Mouse (Mus musculus) forebrain, embryonic 14.5 days (tissue): ENCODE results near the gene Ttc27. TPM values are rescaled to one million over a fixed set of nuclear protein-coding genes. Genes with fewer than 3 reads are reported as not detected.

Source experiments
- ATAC-seq: fragments of 200-750 bp; cut with Nextera tagmentation; 2 replicates; pipeline ENCODE4 v1.8.0; 2017; ENCODE audit warnings: mild to moderate bottlenecking, moderate library complexity
- DNase-seq: peaks from one replicate; pipeline ENCODE4 v3.0.0-alpha.2; 2015; ENCODE audit warnings: low spot score
- H3K27ac ChIP-seq: fragments of 300-500 bp; sonication (generic); 2 replicates; pipeline ENCODE4 v1.5.1; 2014; ENCODE audit warnings: low read depth, mild to moderate bottlenecking, control low read depth, low read length, moderate library complexity
- H3K27me3 ChIP-seq: fragments of 300-500 bp; sonication (generic); replicated peaks from 2 replicates; pipeline ENCODE4 v1.6.1; 2014; ENCODE audit warnings: low read length, control low read depth, mixed read lengths; ENCODE audit not compliant: control insufficient read depth, insufficient read depth
- H3K36me3 ChIP-seq: fragments of 300-500 bp; sonication (generic); 2 replicates; pipeline ENCODE4 v1.6.1; 2014; ENCODE audit warnings: low read length, control low read depth; ENCODE audit not compliant: control insufficient read depth, insufficient read depth
- H3K4me1 ChIP-seq: fragments of 300-500 bp; sonication (generic); 2 replicates; pipeline ENCODE4 v1.6.1; 2014; ENCODE audit warnings: antibody characterized with exemption, low read length, control low read depth; ENCODE audit not compliant: control insufficient read depth, insufficient read depth
- H3K4me2 ChIP-seq: fragments of 300-500 bp; sonication (generic); 2 replicates; pipeline ENCODE4 v1.6.1; 2014; ENCODE audit warnings: mild to moderate bottlenecking, control low read depth, low read length
- H3K4me3 ChIP-seq: fragments of 300-500 bp; sonication (generic); 2 replicates; pipeline ENCODE4 v1.5.1; 2014; ENCODE audit warnings: low read depth, low read length, control low read depth
- H3K9ac ChIP-seq: fragments of 300-500 bp; sonication (generic); 2 replicates; pipeline ENCODE4 v1.6.1; 2014; ENCODE audit warnings: mild to moderate bottlenecking, low read length, control low read depth, moderate library complexity
- H3K9me3 ChIP-seq: fragments of 300-500 bp; sonication (generic); replicated peaks from 2 replicates; pipeline ENCODE4 v1.6.1; 2016; ENCODE audit warnings: low read length, control low read depth, mixed read lengths; ENCODE audit not compliant: control insufficient read depth
- WGBS: fragments of 180-500 bp; shearing (Covaris S2); extraction: QIAGEN DNeasy Blood & Tissue Kit; methylation state at CpG from one replicate; pipeline ENCODE4 v1.1.7; 2014; 5-methylcytosine and 5-hydroxymethylcytosine counted together
- polyA plus RNA-seq: library from polyadenylated mRNA; unstranded; fragments of >200 nt; fragmentation: Nextera tagmentation; extraction: Ambion mirVana; gene quantifications from 2 replicates; pipeline ENCODE4 v1.2.1, GENCODE M21; 2014

Ttc27 gene
- polyA plus RNA-seq, 1 experiment from 2014 or later = 20.7 TPM

DNA sequence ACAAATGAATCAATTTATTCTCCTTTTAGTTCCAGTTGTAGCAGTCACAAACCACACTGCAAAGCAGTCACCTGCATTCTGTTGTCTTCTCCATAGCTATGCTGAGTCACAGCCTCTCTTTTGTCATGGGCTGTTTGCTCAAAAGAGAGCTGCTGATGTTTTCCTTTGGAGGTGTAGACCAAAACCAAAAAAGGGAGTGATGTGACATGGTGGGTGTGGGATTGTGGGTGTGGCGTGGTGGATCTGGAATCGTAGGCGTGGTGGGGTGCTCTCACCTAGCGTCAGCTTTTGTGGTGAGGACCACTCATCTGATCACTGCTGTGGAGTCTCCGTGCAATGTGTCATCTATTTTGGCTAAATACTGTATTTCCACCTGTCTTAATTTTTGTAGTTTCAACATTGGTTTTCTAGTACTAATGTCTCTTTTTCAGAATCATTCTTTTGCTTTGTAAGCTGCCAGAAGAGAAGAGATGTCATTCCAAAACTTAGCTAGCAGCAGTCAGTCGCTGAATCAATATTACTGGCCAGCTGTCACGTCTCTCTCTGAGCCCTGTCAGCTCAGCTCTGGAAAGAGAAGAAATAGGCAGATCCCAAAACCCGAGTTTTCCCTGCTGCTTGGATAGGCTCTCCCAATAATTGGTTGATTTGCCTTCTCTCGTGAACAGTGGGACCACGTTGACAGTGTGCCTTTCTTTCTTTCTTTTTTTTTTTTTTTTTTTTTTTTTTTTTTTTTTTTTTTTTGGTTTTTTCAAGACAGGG is 147.4 kb downstream of the Ttc27 start:
- H3K27me3 ChIP-seq = no peaks in the 10 kb centered on the region
- no peak for DNase-seq
- no peak overlapping the region for H3K4me2 ChIP-seq
- H3K4me3 ChIP-seq = no peak overlapping the region
- H3K9ac ChIP-seq = no peak overlapping the region
- no peaks in the 10 kb centered on the region for H3K36me3 ChIP-seq
- WGBS = 83% methylated on average over 10 of the region's 10 CpGs
- peaks cover 29% of the 10 kb centered on the region for H3K4me1 ChIP-seq
- H3K27ac ChIP-seq = no peak overlapping the region
- no peak for ATAC-seq
- H3K9me3 ChIP-seq = no peaks in the 10 kb centered on the region

DNA sequence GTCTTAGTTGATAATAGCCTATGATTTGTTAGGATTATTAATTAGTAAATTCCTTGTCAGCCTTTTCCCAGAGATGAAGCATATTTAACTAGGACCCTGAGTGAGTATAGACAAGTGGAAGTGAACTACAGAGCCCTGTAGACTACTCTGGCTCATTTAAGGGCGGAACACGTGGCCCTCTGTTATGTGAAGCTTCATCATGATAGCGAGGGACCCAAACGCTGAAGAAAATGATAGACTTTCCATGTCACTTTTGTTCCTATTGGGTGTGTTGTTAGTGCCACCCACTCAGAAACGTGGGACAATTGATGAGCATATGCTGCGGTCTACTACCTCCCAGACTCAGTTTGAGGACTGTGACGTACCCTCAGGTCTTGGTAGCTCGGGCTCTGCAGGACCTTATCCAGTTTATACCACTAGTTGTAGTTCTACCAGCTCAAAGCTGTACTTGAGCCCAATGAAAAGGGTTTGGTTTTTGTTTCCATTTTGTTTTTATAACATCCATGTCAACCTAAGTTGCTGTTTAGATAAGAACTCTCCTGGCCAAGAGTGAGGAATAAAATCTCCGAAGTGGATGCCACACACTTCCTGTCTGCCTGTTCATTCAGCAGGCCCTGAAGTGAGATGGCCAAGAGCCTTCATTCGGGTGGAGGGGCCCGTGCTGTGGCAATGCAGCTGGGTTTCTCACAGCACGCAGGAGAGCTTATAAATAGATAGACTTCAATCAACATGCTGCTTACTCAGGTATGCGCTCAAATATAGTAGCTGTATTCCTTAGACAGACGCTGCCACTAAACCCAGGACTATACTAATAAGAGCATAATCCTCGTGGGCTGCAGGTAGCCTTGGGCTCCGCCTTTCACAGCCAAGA is 148.4 kb downstream of the Ttc27 start:
- H3K9ac ChIP-seq = no peak overlapping the region
- DNase-seq (no peak), ATAC-seq (no peak)
- H3K4me3 ChIP-seq = no peak overlapping the region
- no peaks in the 10 kb centered on the region for H3K27me3 ChIP-seq
- H3K36me3 ChIP-seq = no peaks in the 10 kb centered on the region
- no peaks in the 10 kb centered on the region for H3K9me3 ChIP-seq
- peaks cover 29% of the 10 kb centered on the region for H3K4me1 ChIP-seq
- 74% methylated on average over 16 of the region's 16 CpGs for WGBS
- H3K27ac ChIP-seq = no peak overlapping the region
- H3K4me2 ChIP-seq = no peak overlapping the region

DNA sequence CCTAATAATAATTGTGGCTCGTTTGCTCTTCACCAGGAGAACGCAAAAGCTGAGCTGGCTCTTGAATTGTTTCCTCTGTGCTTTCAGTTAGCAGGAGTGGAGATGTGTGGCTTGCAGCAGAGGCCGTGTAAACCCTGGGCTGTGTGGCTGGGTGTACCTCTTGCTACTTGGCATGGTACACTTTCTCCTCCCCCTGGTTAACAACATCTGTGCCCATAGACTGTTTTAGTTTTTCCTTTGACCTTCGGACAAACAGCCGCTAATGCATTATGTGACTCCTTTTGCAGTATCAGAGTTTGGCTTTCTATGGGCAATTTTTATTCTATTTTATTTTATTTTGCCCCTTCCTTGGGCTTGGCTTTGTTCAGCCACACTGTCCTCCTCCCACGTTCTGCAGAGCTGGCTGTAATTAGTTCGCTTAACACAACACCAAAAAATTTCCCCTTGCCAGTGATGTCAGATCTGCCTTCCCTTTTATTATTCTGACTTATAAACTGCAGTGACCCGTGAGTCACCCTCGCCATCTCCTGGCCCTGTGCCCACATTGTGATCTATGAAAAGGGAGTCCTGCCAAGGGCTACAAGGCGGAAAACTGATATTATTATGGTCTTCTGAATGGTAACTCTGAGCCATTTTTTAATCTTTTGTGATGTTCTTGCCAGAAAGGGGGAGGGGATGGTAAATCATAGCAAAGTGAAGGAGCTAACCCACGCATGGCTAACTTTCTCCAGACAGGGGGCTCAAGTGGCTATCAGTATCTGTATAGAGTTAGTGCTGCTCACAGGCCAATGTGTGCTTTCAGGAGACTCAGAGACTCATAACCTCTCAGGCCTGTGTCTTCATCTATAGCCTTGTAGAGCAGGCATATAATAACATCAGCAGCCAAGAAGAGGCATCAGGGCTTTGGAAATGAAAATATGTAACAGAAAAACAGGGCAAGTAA is 149.3 kb downstream of the Ttc27 start:
- no peaks in the 10 kb centered on the region for H3K9me3 ChIP-seq
- H3K4me1 ChIP-seq = peaks cover 29% of the 10 kb centered on the region
- H3K27me3 ChIP-seq = no peaks in the 10 kb centered on the region
- no peaks in the 10 kb centered on the region for H3K36me3 ChIP-seq
- H3K9ac ChIP-seq = no peak overlapping the region
- ATAC-seq (peak; percentile 43; the same call in 1 of the 2 replicates), DNase-seq (peak; percentile 26)
- no peak overlapping the region for H3K4me2 ChIP-seq
- no peak overlapping the region for H3K27ac ChIP-seq
- WGBS = 18% methylated on average over 11 of the region's 11 CpGs
- H3K4me3 ChIP-seq = no peak overlapping the region

DNA sequence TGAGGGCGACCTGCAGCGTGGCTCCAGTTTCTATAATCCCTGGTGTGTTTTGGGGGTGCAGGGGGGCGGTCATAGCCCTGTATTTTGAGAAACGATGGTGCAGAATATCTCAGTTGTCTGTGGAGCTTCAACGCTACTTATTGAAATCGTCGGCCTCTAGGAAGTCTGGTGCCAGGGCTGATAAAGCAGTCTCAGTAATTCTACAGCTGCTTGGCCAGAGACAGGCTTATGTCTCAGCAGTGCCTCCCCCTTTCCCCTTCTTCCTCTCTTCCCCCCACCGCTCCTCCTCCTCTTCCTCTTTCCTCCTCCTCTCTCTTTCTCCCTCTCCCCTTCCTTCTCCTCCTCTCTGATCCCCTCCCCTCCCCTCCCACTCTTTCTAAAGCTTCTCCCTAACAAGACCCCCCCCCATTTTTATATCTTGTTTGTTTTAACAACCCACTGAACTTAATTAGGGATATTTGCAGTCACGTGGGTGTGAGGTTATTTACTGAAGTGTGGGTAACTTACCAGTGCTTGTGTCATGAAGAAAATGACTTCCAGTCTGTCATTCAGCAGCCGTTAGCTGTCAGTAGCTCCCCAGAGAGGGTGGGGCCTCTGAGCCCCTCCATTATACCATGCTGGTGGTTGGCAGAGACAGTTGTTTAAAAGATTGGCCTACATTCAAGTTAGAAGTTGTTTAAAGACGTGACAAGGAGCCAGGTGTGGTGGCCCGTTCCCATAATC is 150.8 kb downstream of the Ttc27 start:
- H3K27ac ChIP-seq = no peak overlapping the region
- 60% methylated on average over 12 of the region's 12 CpGs for WGBS
- peaks cover 29% of the 10 kb centered on the region for H3K4me1 ChIP-seq
- DNase-seq = peak; percentile 22
- no peaks in the 10 kb centered on the region for H3K9me3 ChIP-seq
- H3K4me3 ChIP-seq = no peak overlapping the region
- no peaks in the 10 kb centered on the region for H3K36me3 ChIP-seq
- no peak overlapping the region for H3K4me2 ChIP-seq
- no peaks in the 10 kb centered on the region for H3K27me3 ChIP-seq
- ATAC-seq = peak; percentile 45; the same call in 1 of the 2 replicates
- no peak overlapping the region for H3K9ac ChIP-seq

DNA sequence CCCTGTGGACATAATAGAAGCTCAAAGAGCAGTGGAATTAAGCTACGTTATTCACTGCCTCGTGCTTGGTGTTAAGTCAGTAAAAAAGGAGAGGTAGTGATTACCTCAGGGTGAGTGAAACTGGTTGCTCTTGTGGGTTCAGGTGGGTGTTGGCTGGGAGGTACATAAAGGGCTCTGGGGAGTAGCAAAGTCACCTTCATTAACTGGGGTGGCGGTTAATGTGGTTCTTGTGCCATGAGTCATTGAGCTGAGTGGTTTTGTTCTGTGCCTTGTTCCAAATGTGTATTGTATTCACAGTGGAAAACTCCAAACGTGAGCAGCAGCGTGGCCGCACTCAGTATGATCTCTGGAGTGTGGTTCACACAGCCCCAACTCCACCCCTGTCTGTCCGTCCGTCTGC is 152.0 kb downstream of the Ttc27 start:
- Histone ChIP-seq H3K9me3 (no peaks in the 10 kb centered on the region), H3K27ac (no peak overlapping the region), H3K4me1 (peaks cover 29% of the 10 kb centered on the region), H3K4me2 (no peak overlapping the region), H3K27me3 (no peaks in the 10 kb centered on the region), H3K36me3 (no peaks in the 10 kb centered on the region), H3K9ac (no peak overlapping the region), H3K4me3 (no peak overlapping the region)
- DNase-seq (no peak), ATAC-seq (no peak)
- WGBS = 33% methylated on average over 8 of the region's 8 CpGs

DNA sequence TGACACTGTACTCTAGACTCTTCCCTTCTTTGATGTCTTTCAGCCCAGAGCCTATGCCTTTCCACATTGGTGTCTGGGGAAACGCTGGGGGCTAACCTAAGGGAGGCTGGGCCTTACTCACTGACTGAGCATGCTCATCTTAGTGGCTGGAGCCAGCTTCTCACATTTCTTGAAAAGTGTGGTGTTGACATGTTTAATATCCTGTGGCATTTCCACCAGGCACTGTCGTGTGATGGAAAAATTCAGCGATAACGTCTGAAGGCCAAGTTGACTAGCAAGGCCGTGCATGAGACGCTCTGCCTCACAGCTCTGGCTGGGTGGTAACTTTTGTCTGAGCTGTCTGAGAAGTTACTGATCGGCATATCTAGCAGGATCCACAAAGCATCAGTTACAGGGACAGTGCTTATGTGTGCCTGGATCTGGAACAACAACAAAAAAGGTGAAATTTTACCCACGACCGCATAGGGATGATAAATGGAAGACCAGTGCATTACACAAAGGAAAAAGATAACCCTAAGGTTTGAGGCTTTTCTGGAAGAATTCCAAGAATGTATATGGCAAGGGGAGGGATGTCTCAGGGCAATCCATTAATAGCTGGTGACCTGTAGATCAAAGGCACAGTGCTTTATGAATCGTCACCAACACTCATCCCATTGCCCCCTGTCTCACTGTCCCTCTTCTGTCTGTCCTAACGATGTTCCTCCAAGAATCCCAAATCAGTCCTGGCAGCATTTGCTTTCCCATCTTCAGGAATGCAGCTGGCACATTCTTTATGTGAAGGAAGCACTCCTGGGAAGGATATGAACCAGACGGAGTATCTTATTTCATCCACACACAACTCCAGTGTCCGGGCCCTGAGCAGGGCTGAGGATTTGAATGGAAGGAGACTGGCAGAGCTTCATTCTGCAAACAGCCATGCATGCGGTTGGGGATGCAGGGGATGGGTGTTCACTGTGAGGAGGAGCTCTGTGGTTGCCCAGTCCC is 152.9 kb downstream of the Ttc27 start:
- ATAC-seq = no peak
- H3K27ac ChIP-seq = no peak overlapping the region
- no peak for DNase-seq
- no peak overlapping the region for H3K4me3 ChIP-seq
- no peak overlapping the region for H3K9ac ChIP-seq
- WGBS = 81% methylated on average over 14 of the region's 14 CpGs
- H3K36me3 ChIP-seq = no peaks in the 10 kb centered on the region
- H3K4me2 ChIP-seq = no peak overlapping the region
- peaks cover 29% of the 10 kb centered on the region for H3K4me1 ChIP-seq
- H3K27me3 ChIP-seq = no peaks in the 10 kb centered on the region
- H3K9me3 ChIP-seq = no peaks in the 10 kb centered on the region

DNA sequence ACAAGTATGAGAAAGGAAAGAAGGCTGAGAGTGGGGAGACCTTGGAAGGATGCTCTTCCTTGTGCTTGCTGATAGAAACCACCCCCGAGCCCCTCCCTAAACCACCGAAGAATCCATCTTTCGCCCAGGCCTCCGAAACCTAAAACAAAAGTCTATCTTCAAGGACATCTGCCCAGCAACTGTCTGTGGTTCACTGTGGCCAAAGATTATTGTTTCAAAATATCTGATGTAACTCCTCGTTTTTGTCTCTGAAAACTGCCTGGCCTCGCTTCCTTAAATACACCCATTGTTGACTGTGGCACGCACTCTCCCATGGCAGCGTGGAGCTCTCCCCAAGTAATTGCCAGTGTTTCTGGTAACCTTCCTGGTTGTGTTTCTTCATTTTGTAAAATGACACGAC is 155.0 kb downstream of the Ttc27 start:
- H3K27ac ChIP-seq = no peak overlapping the region
- H3K36me3 ChIP-seq = no peaks in the 10 kb centered on the region
- WGBS = 85% methylated on average over 9 of the region's 9 CpGs
- no peak for ATAC-seq
- H3K9me3 ChIP-seq = no peaks in the 10 kb centered on the region
- DNase-seq = no peak
- peaks cover 18% of the 10 kb centered on the region for H3K4me1 ChIP-seq
- no peak overlapping the region for H3K4me3 ChIP-seq
- H3K4me2 ChIP-seq = no peak overlapping the region
- no peaks in the 10 kb centered on the region for H3K27me3 ChIP-seq
- no peak overlapping the region for H3K9ac ChIP-seq
